7 mouse cellular contexts compared by ENCODE assay signal in genomic region chr6:127148526-127149302, GRCm38 (mm10). TPM values are rescaled to one million over a fixed set of nuclear protein-coding genes. Genes with fewer than 3 reads are reported as not detected.
A peak's percentile ranks its signal among the peaks of the same experiment; 100 is the strongest.
DNase-seq lines count a peak whose midpoint lies in the region; ATAC-seq lines count a peak whose summit lies in the region.

No protein-coding gene starts in this region.

- no peaks in the 10 kb centered on the region for H3K9me3 ChIP-seq in embryonic facial prominence, embryonic 14.5 days (ENCODE audit: control insufficient read depth, low read length)
- no peaks in the 10 kb centered on the region for H3K9me3 ChIP-seq in hindbrain, embryonic 16.5 days (ENCODE audit: control insufficient read depth, low read length)

- peaks cover 22% of the 10 kb centered on the region for H3K4me1 ChIP-seq in embryonic facial prominence, embryonic 14.5 days (ENCODE audit: control insufficient read depth, insufficient read depth, low read length)
- H3K4me1 ChIP-seq in hindbrain, embryonic 16.5 days (ENCODE audit: control insufficient read depth, insufficient read depth, low read depth, low read length): peaks cover 37% of the 10 kb centered on the region

- peak overlapping the region; percentile 97 for H3K9ac ChIP-seq in embryonic facial prominence, embryonic 14.5 days (ENCODE audit: low read depth, low read length)
- peak overlapping the region; percentile 47 for H3K9ac ChIP-seq in hindbrain, embryonic 16.5 days (ENCODE audit: low read depth, low read length)

- H3K4me3 ChIP-seq in embryonic facial prominence, embryonic 14.5 days (ENCODE audit: low read depth, low read length): peak overlapping the region; percentile 84
- H3K4me3 ChIP-seq in hindbrain, embryonic 16.5 days (ENCODE audit: low read length): peak overlapping the region; percentile 44

- ATAC-seq in embryonic facial prominence, embryonic 14.5 days (ENCODE audit: low read depth): no peak
- no peak for ATAC-seq in hindbrain, embryonic 16.5 days
- no peak for ATAC-seq in frontal cortex, adult (ENCODE audit: low TSS enrichment)

- 6% methylated on average over 20 of the region's 20 CpGs for WGBS in embryonic facial prominence, embryonic 14.5 days
- WGBS in hindbrain, embryonic 16.5 days: 4% methylated on average over 20 of the region's 20 CpGs

- H3K27me3 ChIP-seq in embryonic facial prominence, embryonic 14.5 days (replicated peaks; ENCODE audit: control insufficient read depth, insufficient read depth, low read length): no peaks in the 10 kb centered on the region
- H3K27me3 ChIP-seq in hindbrain, embryonic 16.5 days (replicated peaks; ENCODE audit: control insufficient read depth, insufficient read depth, low read length): peaks cover 14% of the 10 kb centered on the region

- H3K27ac ChIP-seq in embryonic facial prominence, embryonic 14.5 days (replicated peaks; ENCODE audit: low read depth, low read length): peak overlapping the region; percentile 95
- no peak overlapping the region for H3K27ac ChIP-seq in hindbrain, embryonic 16.5 days (ENCODE audit: low read depth, low read length)

- peak overlapping the region; percentile 80 for H3K4me2 ChIP-seq in embryonic facial prominence, embryonic 14.5 days (ENCODE audit: low read depth, low read length)
- peak overlapping the region; percentile 64 for H3K4me2 ChIP-seq in hindbrain, embryonic 16.5 days (ENCODE audit: low read length)

- DNase-seq in 416B (ENCODE audit: low read depth): peak; percentile 47
- peak; percentile 39 for DNase-seq in CD4-positive helper T cell, adult 2 months (ENCODE audit: low read depth, low spot score)
- DNase-seq in embryonic facial prominence, embryonic 14.5 days (ENCODE audit: low spot score): no peak
- peak; percentile 32 for DNase-seq in lung, postnatal 14 days
- no peak for DNase-seq in layer of hippocampus, postnatal 25 days (ENCODE audit: extremely low spot score in 1 of 2, low spot score in 1 of 2)

- H3K36me3 ChIP-seq in embryonic facial prominence, embryonic 14.5 days (ENCODE audit: control insufficient read depth, insufficient read depth, low read length): peaks cover 34% of the 10 kb centered on the region
- no peaks in the 10 kb centered on the region for H3K36me3 ChIP-seq in hindbrain, embryonic 16.5 days (ENCODE audit: control insufficient read depth, insufficient read depth, low read length)

RNA-seq across cellular contexts. Expression of gene Ccnd2, which starts 3.3 kb away (rescaled TPM):
- 757 and 796 TPM in 2 replicates for polyA plus RNA-seq in embryonic facial prominence, embryonic 14.5 days (2014; fragmentation: Nextera tagmentation; extraction: Ambion mirVana)
- polyA plus RNA-seq in hindbrain, embryonic 16.5 days (2015; fragmentation: Nextera tagmentation; extraction: Ambion mirVana): 248 and 340 TPM in 2 replicates
- total RNA-seq in layer of hippocampus, postnatal 25 days (2021): 100 to 1,000 TPM; 137 to 150 TPM

RNA-seq across cellular contexts. Expression of gene Tigar, which starts 39.4 kb away (rescaled TPM):
- 1.8 and 3.3 TPM in 2 replicates for polyA plus RNA-seq in embryonic facial prominence, embryonic 14.5 days (2014; fragmentation: Nextera tagmentation; extraction: Ambion mirVana)
- 6.0 and 8.6 TPM in 2 replicates for polyA plus RNA-seq in hindbrain, embryonic 16.5 days (2015; fragmentation: Nextera tagmentation; extraction: Ambion mirVana)
- 10 to 100 TPM; 26.3 to 27.9 TPM for total RNA-seq in layer of hippocampus, postnatal 25 days (2021)

Comparison
In these comparisons a context has a peak if more than half of its experiments do, and no peak if none do; other contexts are left out.
1. DNase-seq: peak in 416B (single experiment), CD4-positive helper T cell, adult 2 months (single experiment) and lung, postnatal 14 days (single experiment); none in embryonic facial prominence, embryonic 14.5 days (single experiment) and layer of hippocampus, postnatal 25 days (0 of 2).